Mouse (Mus musculus) CH12.LX (cell line): Measurements from ENCODE around the gene Spns3. TPM values are rescaled to one million over a fixed set of nuclear protein-coding genes. Genes with fewer than 3 reads are reported as not detected.

Experiments used
- DNase-seq: peaks from one replicate; pipeline ENCODE4 v3.0.0-alpha.2; 2013; ENCODE audit errors: extremely low read depth
- H3K27ac ChIP-seq: 2 replicates; pipeline ENCODE4 v1.5.1; 2012; ENCODE audit warnings: low read depth, mild to moderate bottlenecking, control low read depth, moderate library complexity; ENCODE audit not compliant: insufficient read depth
- H3K27me3 ChIP-seq: replicated peaks from 2 replicates; pipeline ENCODE3; 2012; ENCODE audit warnings: inconsistent platforms
- H3K36me3 ChIP-seq, 2 experiments: replicated peaks in 1 of 2; 2 replicates each; pipeline versions ENCODE3 to v1.6.1; 2012; ENCODE audit warnings: inconsistent platforms in 1 of 2, low read length in 1 of 2, mild to moderate bottlenecking in 1 of 2, mixed read lengths in 1 of 2, moderate library complexity in 1 of 2; ENCODE audit not compliant: control insufficient read depth in 1 of 2, insufficient read depth in 1 of 2
- H3K4me1 ChIP-seq, 2 experiments: 2 replicates each; pipeline ENCODE4 v1.6.1; 2012; ENCODE audit warnings: inconsistent platforms in 1 of 2, moderate library complexity in 1 of 2; ENCODE audit not compliant: insufficient read depth in 2 of 2, control insufficient read depth in 1 of 2
- H3K4me2 ChIP-seq: 2 replicates; pipeline ENCODE4 v1.6.1; 2012; ENCODE audit warnings: low read depth, mild to moderate bottlenecking, control low read depth; ENCODE audit not compliant: poor library complexity, insufficient read depth, severe bottlenecking
- H3K4me3 ChIP-seq, 3 experiments: fragments of 150-350 bp in 1 of 3; sonication (generic) in 1 of 3; replicated peaks in 1 of 3; 2 replicates each; pipeline versions ENCODE3 to v1.5.1; 2011 to 2012; ENCODE audit warnings: low read depth in 2 of 3, low read length in 2 of 3, mild to moderate bottlenecking in 2 of 3, moderate library complexity in 2 of 3, control low read depth in 1 of 3, improper control_type of control experiment in 1 of 3, inconsistent platforms in 1 of 3, mixed read lengths in 1 of 3; ENCODE audit not compliant: poor library complexity in 1 of 3
- H3K79me2 ChIP-seq: replicated peaks from 2 replicates; pipeline ENCODE4 v1.6.1; 2012; ENCODE audit warnings: mild to moderate bottlenecking, moderate library complexity; ENCODE audit not compliant: control insufficient read depth, poor library complexity, insufficient read depth, severe bottlenecking; ENCODE audit errors: extremely low read depth
- H3K9ac ChIP-seq: 2 replicates; pipeline ENCODE4 v1.6.1; 2012; ENCODE audit warnings: low read depth, mild to moderate bottlenecking, control low read depth, moderate library complexity; ENCODE audit not compliant: insufficient read depth
- H3K9me3 ChIP-seq: replicated peaks from 2 replicates; pipeline ENCODE3; 2012; ENCODE audit warnings: low read length, inconsistent platforms, mixed read lengths
- CHD1 ChIP-seq: IDR thresholded peaks from 2 replicates; pipeline ENCODE4 v1.6.1; 2012; ENCODE audit warnings: low read depth, low read length, improper control_type of control experiment, inconsistent platforms
- CHD2 ChIP-seq: IDR thresholded peaks from 2 replicates; pipeline ENCODE4 v1.6.1; 2011; ENCODE audit warnings: low read length, improper control_type of control experiment
- CTCF ChIP-seq, 2 experiments: IDR thresholded peaks in 1 of 2; conservative IDR thresholded peaks in 1 of 2; 2 replicates each; pipeline ENCODE4 v1.5.1; 2011 to 2012; ENCODE audit warnings: low read depth in 2 of 2, low read length in 2 of 2, improper control_type of control experiment in 1 of 2, inconsistent platforms in 1 of 2, mild to moderate bottlenecking in 1 of 2, moderate library complexity in 1 of 2
- E2F4 ChIP-seq: IDR thresholded peaks from 2 replicates; pipeline ENCODE4 v1.6.1; 2011; ENCODE audit warnings: low read depth, low read length, improper control_type of control experiment; ENCODE audit not compliant: insufficient replicate concordance
- EP300 ChIP-seq: IDR thresholded peaks from 2 replicates; pipeline ENCODE4 v1.6.1; 2011; ENCODE audit warnings: low read length, improper control_type of control experiment
- GABPA ChIP-seq: IDR thresholded peaks from 2 replicates; pipeline ENCODE4 v1.6.1; 2012; ENCODE audit warnings: low read depth, low read length, improper control_type of control experiment, inconsistent platforms; ENCODE audit not compliant: insufficient replicate concordance
- HCFC1 ChIP-seq: IDR thresholded peaks from 2 replicates; pipeline ENCODE4 v1.6.1; 2012; ENCODE audit warnings: low read depth, mild to moderate bottlenecking, inconsistent platforms, low read length, improper control_type of control experiment
- JUN ChIP-seq: IDR thresholded peaks from 2 replicates; pipeline ENCODE4 v1.6.1; 2011; ENCODE audit warnings: low read depth, mild to moderate bottlenecking, low read length, improper control_type of control experiment, moderate library complexity; ENCODE audit not compliant: insufficient read depth
- MAX ChIP-seq: IDR thresholded peaks from 2 replicates; pipeline ENCODE4 v1.6.1; 2011; ENCODE audit warnings: low read length, improper control_type of control experiment
- MAZ ChIP-seq: IDR thresholded peaks from 2 replicates; pipeline ENCODE4 v1.6.1; 2012; ENCODE audit warnings: low read depth, mild to moderate bottlenecking, inconsistent platforms, low read length, improper control_type of control experiment, moderate library complexity
- MEF2A ChIP-seq: IDR thresholded peaks from 2 replicates; pipeline ENCODE4 v1.6.1; 2014; ENCODE audit warnings: low read depth, mild to moderate bottlenecking, inconsistent platforms, low read length, improper control_type of control experiment, borderline replicate concordance
- MYC ChIP-seq: IDR thresholded peaks from 2 replicates; pipeline ENCODE4 v1.6.1; 2011; ENCODE audit warnings: low read depth, mild to moderate bottlenecking, improper control_type of control experiment, low read length
- NRF1 ChIP-seq: IDR thresholded peaks from 2 replicates; pipeline ENCODE4 v1.6.1; 2014; ENCODE audit warnings: low read depth, mild to moderate bottlenecking, inconsistent platforms, low read length, improper control_type of control experiment, moderate library complexity
- PAX5 ChIP-seq: IDR thresholded peaks from 2 replicates; pipeline ENCODE4 v1.6.1; 2012; ENCODE audit warnings: low read length, inconsistent platforms, mixed read lengths
- POLR2A ChIP-seq: IDR thresholded peaks from 2 replicates; pipeline ENCODE4 v1.6.1; 2011; ENCODE audit warnings: low read depth, mild to moderate bottlenecking, improper control_type of control experiment, low read length
- POLR2AphosphoS2 ChIP-seq: IDR thresholded peaks from 2 replicates; pipeline ENCODE4 v1.6.1; 2011; ENCODE audit warnings: low read depth, low read length, improper control_type of control experiment
- RAD21 ChIP-seq: IDR thresholded peaks from 2 replicates; pipeline ENCODE4 v1.6.1; 2011; ENCODE audit warnings: low read depth, mild to moderate bottlenecking, low read length, improper control_type of control experiment, moderate library complexity
- SIN3A ChIP-seq: IDR thresholded peaks from 2 replicates; pipeline ENCODE4 v1.6.1; 2012; ENCODE audit warnings: low read length, improper control_type of control experiment, inconsistent platforms
- TBP ChIP-seq: conservative IDR thresholded peaks from 2 replicates; pipeline ENCODE4 v1.6.1; 2011; ENCODE audit warnings: low read depth, low read length, improper control_type of control experiment
- UBTF ChIP-seq: IDR thresholded peaks from 2 replicates; pipeline ENCODE4 v1.6.1; 2012; ENCODE audit warnings: low read depth, mild to moderate bottlenecking, inconsistent platforms, low read length, improper control_type of control experiment, moderate library complexity
- USF2 ChIP-seq: conservative IDR thresholded peaks from 2 replicates; pipeline ENCODE4 v1.6.1; 2011; ENCODE audit warnings: low read depth, low read length, improper control_type of control experiment
- ZC3H11A ChIP-seq: IDR thresholded peaks from 2 replicates; pipeline ENCODE4 v1.6.1; 2012; ENCODE audit warnings: low read depth, mild to moderate bottlenecking, inconsistent platforms, low read length, improper control_type of control experiment
- ZKSCAN1 ChIP-seq: IDR thresholded peaks from 2 replicates; pipeline ENCODE4 v1.6.1; 2012; ENCODE audit warnings: low read depth, inconsistent platforms, low read length, improper control_type of control experiment, borderline replicate concordance
- dilution Hi-C: fragments of 300-500 bp; cut with MboI; formaldehyde crosslinking; loops from 2 replicates; pipeline ENCODE4 v1.14.3; 2020; ENCODE audit warnings: low sequenced_read_pairs; ENCODE audit not compliant: extremely low pct_unique_long_range_greater_than_20kb, extremely low pct_ligation_motif_present
- in situ Hi-C: fragments of 300-500 bp; cut with MboI; formaldehyde crosslinking; loops from 3 replicates; pipeline ENCODE4 v1.14.3; 2019; ENCODE audit warnings: low sequenced_read_pairs, low pct_ligation_motif_present, low pct_unique_long_range_greater_than_20kb, mixed read lengths
- polyA plus RNA-seq: library from polyadenylated mRNA; unstranded; fragments of >175 nt; gene quantifications from 2 replicates; pipeline ENCODE4 v1.2.1, GENCODE M21; 2012; ENCODE audit warnings: low read depth; ENCODE audit not compliant: insufficient read length
- total RNA-seq, 2 experiments: library from RNA; depleted of rRNA; stranded (reverse); fragments of 300-350 nt in 1 of 2; fragments of >200 nt in 1 of 2; gene quantifications; 2 replicates each; pipeline ENCODE4 v1.2.3; 2012 to 2014

The Spns3 gene
- total and polyA plus RNA-seq, 3 experiments, result 0.21 to 1.8 (median 1.0) TPM

GRCm38 (mm10) chr11:72476074-72476625 lies 74.2 kb downstream of the Spns3 start:
- no peak overlapping the region for H3K27ac ChIP-seq
- in situ Hi-C loops, result no loop called here
- no peak overlapping the region for H3K4me3 ChIP-seq
- H3K79me2 ChIP-seq, result no peaks in the 10 kb centered on the region
- no peak overlapping the region for H3K4me2 ChIP-seq
- dilution Hi-C loops, result no loop called here
- H3K27me3 ChIP-seq, result peaks cover 6% of the 10 kb centered on the region
- no peak for DNase-seq
- no peak overlapping the region for H3K9ac ChIP-seq
- no peaks in the 10 kb centered on the region for H3K9me3 ChIP-seq
- H3K4me1 ChIP-seq, result peaks cover 0 to 3% of the 10 kb centered on the region in 2 experiments; a peak in 1 of 4 replicates
- H3K36me3 ChIP-seq, result no peaks in the 10 kb centered on the region
- TF ChIP-seq POLR2AphosphoS2 (no peak), CHD2 (no peak), MAX (no peak), ZC3H11A (no peak), MEF2A (no peak), MYC (no peak), JUN (no peak), E2F4 (no peak), POLR2A (no peak), CTCF (conservative IDR thresholded peaks at IDR 0.05 in 1 of 2, IDR thresholded peaks at IDR 0.05 in 1 of 2; ENCODE audit: low read depth in 2 of 2, low read length in 2 of 2) (no peak), HCFC1 (no peak), NRF1 (no peak), SIN3A (no peak), EP300 (no peak)

DNA sequence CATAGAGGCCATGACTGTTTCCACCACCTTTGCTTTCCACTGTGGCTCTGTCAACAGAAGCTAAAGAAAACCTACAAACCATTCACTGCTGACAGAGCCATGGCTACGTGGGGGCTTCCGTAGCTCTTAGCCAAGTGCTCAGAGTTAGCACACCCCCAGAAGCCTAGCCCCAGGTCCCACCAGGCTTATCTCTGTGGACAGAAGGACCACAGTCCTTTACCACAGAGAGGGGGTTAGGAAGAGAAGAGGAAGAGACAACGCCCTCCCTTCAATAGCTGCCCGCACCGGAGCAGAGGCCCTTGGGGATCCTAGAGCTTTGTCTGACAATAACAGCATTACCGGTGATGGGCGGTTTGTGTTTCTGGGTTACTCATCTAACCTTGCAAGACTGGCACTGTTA lies 74.9 kb downstream of the Spns3 start:
- H3K4me2 ChIP-seq, result no peak overlapping the region
- in situ Hi-C loops (no loop called here), dilution Hi-C loops (no loop called here)
- no peak for DNase-seq
- no peaks in the 10 kb centered on the region for H3K9me3 ChIP-seq
- no peak for TF ChIP-seq UBTF
- no peak for TF ChIP-seq CHD1
- TF ChIP-seq JUN, result no peak
- no peak for TF ChIP-seq TBP
- no peak for TF ChIP-seq PAX5
- TF ChIP-seq GABPA, result no peak
- no peak for TF ChIP-seq MAZ
- no peak for TF ChIP-seq USF2
- no peak for TF ChIP-seq RAD21
- no peak for TF ChIP-seq ZKSCAN1
- no peak for TF ChIP-seq POLR2AphosphoS2
- peaks cover 1 to 6% of the 10 kb centered on the region in 2 experiments; a peak in 3 of 4 replicates for H3K4me1 ChIP-seq
- H3K9ac ChIP-seq, result no peak overlapping the region
- no peaks in the 10 kb centered on the region for H3K79me2 ChIP-seq
- no peak overlapping the region for H3K27ac ChIP-seq
- no peaks in the 10 kb centered on the region for H3K36me3 ChIP-seq
- H3K27me3 ChIP-seq, result peaks cover 6% of the 10 kb centered on the region
- H3K4me3 ChIP-seq, result no peak overlapping the region
